Mouse (Mus musculus) gastrocnemius, postnatal 4 days (tissue): ENCODE results near the gene Fsip1. TPM values are rescaled to one million over a fixed set of nuclear protein-coding genes. Genes with fewer than 3 reads are reported as not detected.
"Not testable (repeated sequence)": the region's sequence is repeated elsewhere in the genome, so short reads cannot be mapped to it uniquely, and the experiment has no call there.

ENCODE experiments used
- DNase-seq, 2 experiments: peaks; one replicate each; pipeline ENCODE4 v3.0.0; 2021 to 2022; ENCODE audit warnings: low spot score in 2 of 2, mixed read lengths in 2 of 2
- long read RNA-seq, 2 experiments: library from polyadenylated mRNA; stranded (forward); transcript quantifications; one replicate each; pipeline ENCODE4 v2.0.0; 2021
- total RNA-seq, 2 experiments: library from RNA; stranded (reverse); gene quantifications; 2 replicates each; pipeline ENCODE4 v1.2.3; 2021

Fsip1 gene
- total RNA-seq = not detected
- long read RNA-seq, experiment 1 = 0 reads
- long read RNA-seq, experiment 2 = 0 reads

DNA sequence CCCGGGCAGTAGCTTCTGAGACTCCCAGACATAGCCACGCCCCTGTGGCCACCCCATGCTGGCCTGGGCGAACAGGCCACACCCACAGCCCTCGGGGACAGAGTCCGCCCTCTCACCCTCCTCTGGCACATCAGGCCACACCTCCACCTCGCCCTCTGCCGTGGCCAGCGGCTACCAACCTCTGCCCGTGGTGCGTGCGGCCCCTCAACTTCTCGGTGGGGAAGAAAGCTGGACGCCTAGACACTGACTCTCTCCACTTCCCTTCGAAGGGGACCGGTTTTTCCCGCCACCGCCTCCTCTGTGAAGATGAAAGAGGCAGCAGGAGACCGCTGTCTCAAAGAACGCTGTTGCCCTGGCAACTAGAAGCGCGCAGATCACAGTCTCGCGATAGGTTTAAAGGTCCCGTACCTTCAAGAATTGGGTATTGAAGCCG lies at the start of gene Fsip1:
Gene Fsip1, minus strand, starts transcription at position 346 of the 433 bp plus-strand sequence.
- DNase-seq = peak; percentile 40 to 46

DNA sequence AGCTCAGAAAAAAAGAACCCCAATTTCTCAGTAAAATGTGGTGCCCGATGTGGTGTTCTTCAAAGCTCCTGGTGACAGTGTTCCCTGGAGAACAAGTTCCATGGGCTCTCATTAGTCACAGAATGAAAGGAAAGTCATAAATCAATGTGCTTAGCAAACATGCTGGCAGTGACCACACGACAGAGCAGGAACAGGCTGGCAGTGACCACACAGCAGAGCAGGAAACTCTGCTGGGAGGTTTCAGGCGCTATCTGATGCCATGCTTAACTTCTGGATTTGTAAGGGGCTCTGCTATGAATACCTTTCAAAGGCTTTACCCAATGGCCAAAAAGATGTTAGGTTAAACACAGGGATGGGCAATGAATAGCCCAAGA lies 49.7 kb upstream of the Fsip1 start:
- DNase-seq = no peak

DNA sequence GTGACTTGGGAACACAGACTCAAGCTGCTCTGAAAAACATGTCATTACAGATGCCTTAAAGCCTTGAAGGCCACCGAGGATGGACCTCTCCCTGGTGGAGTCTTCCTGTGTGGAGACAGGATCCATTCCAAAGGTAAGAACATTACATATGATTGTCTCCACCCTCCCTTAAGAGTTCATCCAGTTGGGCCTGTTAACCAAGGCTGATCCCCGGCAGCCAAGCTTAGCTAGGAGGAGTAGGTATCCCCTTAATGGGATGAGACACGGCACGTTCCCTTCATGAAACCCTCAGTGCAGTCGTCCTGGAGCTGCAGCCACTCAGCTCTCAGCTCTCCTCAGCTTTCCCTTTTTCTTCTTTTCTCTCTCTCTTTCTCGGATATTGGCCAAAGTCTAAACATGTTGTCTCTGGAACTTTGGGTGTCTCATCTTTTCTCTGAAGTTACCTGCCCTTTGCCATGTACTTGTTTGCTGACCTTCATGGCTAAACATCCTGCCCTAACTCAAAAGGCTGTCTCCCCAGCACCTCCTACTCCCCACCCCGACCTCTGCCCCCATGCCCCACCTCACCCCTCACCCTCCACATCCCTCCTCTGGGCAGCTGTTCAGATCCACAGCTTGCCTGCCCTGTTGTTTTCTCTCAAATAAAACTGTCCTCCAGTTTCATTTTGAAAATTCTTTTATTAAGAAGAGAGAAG lies 49.2 kb upstream of the Fsip1 start:
- DNase-seq = no peak

DNA sequence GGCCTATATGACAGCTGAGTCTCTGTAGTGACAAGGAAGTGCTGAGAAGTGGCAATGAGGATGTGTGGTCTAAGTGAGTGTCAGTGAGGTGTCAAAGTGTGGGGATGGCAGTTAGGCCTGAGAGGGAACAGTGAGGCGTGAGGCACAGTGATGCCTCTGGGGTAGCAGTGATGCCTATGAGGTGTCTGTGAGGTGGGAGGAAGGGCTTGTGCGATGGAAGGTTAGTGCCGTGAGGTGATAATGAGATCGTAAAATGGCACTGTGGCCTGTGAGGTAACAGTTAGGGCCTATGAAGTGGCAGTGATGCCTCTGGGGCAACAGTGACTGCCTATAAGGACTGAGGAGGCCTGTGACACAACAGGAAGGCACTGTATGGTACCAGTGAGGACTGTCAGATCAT lies 46.7 kb upstream of the Fsip1 start:
- DNase-seq = no peak

DNA sequence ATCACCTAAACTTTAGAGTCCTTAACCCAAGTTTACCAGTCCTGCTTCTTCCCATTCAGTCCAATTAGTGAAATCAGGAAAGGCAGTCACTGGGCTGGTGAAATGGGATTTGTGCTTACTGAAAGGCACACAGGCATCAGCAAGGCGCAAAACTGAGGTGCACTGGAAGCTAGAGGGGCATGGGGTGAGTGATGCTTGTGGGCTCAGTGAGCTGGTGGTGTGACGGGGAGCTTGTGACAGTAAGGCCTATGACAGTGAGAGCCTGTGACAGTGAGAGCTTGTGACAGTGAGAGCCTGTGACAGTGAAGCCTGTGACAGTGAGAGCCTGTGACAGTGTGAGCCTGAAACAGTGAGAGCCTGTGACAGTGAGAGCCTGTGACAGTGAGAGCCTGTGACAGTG lies 44.9 kb upstream of the Fsip1 start:
- DNase-seq = no peak

DNA sequence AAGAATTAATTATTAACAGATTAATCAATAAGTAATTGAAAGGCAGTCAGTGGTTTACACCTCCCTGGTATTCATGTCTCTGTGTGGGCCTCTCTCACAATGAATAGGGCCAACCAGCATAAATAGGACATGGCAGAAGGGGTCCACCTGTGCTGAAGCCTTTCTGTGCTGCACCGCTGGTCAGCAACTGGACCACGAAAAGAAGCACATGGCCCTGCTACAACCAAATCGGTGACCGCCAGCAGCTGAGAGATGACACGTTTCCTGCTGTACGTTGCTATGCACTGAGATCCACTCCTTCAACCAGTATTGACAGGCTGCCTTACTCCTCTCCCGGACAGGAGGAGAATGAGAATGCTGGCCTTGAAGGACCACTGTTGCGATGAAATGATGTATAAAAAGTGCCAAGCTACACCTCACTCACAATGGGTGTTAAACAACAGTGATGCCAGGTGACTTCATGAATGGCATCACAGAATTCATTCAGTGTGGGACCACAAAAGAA lies 44.3 kb upstream of the Fsip1 start:
- DNase-seq = no peak

DNA sequence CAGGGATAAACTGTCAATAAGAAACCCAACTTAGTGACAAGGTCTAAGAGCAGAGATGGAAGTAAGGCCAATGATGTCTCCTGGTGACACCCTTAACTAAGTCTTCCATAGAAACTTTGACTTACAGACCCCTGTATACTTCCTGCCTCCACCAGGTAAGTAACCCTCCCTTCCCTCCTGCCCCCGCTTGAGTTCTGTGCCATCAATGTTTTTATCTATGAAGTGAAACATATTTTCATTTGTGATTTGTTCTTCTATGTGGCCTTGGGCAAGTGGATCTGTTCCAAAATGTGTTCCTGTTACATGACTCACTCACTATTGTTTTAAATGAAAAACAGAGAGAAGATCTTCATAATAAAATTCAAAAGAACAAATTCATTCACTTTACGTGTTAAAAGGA lies 43.2 kb upstream of the Fsip1 start:
- DNase-seq = no peak

DNA sequence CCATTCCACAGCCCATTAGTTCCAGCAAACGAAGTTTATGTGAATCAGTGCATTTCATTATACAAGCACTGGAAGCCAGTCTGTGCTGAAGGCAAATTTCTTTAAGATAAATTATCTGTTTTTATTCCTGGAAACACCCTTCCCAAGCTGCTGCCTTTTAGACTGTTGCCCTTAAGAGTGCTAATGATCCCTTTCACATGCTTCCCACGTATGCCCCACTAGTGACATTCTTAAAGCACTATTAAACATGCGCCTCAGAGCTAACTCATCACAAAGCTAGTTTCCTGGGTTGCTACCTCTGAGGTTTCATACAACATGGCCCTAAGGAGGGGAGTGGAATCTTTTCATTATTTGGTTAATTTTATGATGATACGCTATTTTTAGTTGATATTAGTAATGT lies 41.8 kb upstream of the Fsip1 start:
- no peak for DNase-seq

DNA sequence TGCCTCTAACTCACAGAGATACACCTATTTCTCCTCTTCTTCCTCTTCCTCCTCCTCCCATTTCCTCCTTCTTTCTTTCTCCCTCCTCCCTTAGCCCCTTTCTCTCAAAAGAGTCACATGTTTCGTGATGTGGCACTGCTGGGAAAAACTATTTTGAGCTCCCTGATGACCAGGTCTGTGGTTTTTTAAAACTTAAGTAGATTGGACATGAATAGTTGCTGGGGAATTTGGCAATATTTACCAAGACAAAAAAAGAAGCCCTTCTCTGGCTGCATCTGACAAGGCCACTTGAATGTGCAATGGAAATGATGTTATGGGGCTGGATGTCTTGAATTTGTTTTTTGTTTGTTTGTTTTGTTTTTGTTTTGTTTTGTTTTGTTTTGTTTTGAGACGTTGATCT lies 41.2 kb upstream of the Fsip1 start:
- no peak for DNase-seq

DNA sequence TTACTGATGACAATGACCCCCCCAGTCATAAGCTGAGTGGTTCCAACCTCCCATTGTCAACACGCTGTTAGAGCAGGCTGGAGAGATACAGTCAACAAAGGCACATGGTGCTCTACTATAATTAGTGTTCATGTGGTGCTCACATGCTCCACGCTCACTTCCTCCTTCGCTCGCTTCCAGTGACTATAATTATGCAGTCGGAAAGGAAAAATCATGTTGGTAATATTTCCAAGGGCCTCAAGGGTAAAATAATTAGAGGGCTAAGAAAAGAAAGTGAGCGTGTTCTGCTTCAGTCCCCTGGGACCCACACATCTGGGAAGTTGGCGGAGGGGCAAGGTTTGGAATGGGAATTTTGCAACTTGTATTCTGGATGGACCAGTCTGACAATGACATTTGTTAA lies 38.7 kb upstream of the Fsip1 start:
- DNase-seq = no peak

DNA sequence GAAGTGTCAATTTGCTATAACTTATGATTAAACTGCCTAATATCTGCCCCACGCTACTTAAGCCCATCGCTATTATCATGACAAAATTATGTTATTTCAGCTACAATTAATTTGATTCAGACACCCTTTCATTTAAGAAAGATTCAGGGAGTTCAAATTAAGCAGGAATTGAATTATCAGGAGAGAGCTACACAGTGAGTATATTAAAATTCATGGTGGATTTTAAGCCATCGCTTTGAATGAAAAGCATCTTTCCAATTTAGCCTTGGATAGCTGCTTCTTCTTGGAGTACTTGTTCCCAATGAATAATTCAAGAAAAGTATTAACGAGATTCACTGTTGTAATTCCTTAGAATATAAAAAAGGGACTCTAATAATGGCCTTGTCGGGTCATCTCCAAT lies 36.8 kb upstream of the Fsip1 start:
- DNase-seq = no peak

DNA sequence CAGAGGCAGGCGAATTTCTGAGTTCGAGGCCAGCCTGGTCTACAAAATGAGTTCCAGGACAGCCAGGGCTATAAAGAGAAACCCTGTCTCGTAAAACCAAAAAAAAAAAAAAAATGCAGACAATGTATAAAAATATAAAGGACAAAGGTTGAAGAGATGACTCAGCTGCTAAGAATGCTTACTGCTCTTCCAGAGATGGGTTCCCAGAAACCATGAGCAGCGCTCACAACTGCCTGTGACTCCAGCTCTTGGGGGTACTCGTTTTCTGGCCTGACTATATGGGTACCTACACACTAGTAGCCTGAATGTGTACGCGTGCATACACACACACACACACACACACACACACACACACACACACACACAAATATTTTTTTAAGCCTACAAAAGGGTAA lies 32.3 kb upstream of the Fsip1 start:
- not testable (repeated sequence) for DNase-seq

DNA sequence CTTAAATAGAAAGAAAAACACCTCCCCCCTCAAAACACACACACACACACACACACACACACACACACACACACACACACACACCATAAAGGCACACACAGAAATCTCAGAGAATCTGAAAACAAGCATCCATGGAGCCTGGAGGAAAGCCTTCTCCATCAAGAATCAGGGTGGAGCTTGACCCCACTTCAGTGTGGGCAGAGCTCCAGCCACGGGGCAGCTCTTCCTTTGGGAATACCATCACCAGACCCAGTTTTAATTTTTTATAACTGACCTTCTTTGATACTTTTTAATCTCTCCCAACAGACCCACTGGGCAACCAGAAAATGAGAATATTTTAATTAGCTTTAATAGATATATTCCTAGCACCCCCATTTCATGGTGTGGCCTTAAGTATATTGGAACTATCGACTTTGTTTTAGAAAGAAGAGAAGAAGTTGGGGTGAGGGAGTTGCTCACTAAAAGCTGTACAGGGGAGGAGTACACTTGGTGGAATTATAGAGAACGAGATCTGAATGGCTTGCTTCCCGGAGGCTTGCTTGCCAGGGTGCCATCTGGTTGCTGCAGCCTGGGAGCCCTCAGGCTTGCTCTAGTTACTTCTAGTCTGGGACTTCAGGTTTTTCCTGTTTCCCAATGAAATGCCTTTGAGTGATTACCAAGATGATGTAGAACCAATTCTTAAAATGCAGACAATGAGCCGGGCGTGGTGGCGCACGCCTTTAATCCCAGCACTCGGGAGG lies 31.7 kb upstream of the Fsip1 start:
- DNase-seq = no peak

DNA sequence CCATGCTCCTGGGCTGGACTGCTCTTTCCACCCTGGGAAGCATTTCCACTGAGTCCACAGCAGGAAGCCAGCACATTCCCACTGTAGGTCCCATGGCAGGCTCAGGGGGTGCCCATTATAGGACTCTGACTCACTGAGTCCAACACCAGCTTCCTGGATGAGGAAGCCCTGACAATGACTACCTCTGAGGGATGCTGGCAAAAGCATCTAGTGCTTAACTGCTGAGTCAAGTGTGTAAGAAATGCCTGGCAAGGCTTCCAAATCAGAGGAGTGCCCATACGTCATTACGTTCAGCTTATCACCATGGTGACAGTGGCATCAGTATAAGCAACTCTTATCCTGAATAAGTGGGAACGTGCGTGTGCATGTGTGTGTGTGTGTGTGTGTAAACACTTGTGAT lies 30.9 kb upstream of the Fsip1 start:
- no peak for DNase-seq

DNA sequence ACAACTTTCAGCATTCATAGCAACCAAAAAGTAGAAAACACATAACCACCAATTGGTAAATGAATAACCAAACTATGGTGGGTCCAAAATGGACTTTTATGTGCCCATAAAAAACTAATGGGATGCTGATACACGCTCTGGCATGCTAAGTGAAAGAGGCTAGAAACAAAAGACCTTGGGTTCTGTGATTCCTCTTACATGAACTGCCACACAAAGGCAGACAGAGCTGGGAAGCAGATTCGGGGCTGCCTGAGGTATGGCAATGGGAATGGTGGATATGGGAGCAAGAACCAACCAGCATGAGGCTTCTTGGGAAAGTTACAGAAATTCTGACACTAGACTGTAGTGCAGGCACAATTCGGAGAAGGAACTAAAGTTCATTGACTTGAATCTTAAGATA lies 25.7 kb upstream of the Fsip1 start:
- DNase-seq = no peak

DNA sequence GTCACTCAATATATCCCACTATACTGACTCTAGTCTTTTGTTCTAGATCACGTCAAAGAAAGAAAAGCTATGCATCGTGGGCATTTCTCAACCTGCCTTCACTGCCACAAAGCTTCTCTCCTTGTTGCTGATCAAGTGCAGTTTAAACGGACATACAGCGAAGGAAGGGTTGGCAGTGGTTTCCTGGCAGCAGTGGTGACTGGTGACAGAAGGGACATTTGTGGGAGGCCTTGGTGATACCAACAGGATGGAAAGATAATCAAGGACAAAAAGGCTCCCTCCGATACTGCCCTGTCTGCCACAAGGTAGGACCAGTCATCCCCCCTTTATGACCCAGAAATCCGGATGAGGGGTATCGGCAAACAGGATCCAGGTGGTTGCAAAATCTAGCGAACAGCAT lies 21.5 kb upstream of the Fsip1 start:
- DNase-seq = no peak

DNA sequence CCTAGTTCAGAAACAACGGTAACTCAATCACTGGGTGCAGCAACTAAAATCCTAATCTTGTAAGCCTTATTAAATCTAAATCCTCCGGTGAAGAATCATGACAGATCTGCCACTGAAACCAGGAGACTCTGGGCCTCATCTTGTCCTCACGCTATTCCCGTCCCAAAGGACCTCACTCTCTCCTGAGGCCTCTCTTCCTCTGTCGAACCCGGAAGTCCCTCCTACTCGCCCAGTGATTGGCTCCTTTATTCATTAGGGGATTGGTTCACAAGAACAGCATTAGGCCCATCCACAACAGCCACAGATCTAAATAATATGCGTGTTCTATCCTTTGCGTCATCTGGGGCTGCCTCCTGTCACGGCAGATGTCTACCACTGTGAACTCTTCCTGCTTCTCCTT lies 14.8 kb upstream of the Fsip1 start:
- DNase-seq = no peak

DNA sequence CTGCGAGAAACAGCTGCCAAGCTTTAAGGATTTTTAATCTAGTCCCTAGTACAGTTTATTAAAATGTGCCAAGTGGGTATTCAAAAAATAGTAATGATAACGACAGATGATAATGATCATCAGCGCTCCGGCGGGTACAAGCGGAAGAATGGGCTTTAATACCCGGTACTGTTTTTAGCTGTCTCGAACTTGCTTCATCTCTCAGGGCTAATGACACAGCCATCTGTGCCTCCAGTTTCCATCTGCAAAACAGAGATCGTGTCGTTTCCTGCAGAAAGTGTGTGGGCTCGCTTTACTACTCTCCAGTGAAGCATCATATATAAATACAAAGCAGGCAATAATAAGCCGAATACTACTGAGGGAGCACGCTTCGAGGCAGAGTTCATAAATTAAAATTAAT lies 13.4 kb upstream of the Fsip1 start:
- no peak for DNase-seq

DNA sequence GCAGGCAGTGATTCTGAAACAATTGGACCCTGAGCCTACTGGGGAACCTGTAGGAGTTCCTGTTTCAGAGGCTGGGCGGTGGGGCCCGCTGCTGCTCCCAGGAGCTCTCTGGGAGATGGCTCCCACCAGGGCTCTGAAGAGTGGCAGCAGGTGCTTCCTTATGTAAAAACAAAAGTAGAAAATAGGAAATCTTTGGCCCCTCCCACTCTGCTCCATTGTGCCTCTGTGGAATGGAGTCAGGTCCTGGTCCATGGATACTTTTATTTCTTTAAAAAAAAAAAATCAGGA lies 7.1 kb upstream of the Fsip1 start:
- no peak for DNase-seq

DNA sequence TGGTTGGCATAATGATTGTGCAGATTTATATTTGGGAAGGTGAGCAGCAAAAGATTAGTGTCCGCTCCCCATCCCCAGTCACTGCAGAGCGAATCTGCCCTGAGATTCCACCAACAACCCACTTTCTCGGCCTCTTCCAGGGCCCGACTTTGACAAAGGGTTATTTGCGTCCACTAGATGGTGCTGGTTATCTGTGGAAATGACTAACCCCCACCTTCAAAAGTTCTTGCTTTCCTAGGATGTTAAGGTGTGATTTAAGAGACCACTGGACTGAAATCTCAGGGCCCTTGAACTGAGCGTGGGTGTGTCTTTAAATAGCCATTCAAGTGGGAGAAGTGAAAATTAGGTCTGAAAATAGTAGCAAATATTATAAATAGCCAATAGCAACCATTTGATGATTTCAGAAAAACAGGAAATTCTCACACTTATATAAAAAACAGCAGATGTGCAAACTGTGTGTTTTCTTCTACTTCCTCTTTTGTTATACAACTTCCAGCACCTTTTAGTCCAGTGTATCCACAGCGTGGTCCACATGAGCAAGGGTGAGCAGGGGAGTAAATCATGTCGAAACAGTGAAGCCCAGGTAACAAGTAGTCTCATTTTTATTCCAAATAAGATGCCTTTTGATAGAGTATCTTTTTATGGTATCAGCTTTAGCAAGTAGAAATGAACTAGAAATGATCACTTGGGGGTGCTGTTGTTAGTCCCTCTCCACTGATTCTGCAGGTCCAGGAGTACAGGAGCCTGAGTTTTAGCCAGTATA lies 6.6 kb upstream of the Fsip1 start:
- DNase-seq = peak in 1 of 2 experiments; percentile 30

DNA sequence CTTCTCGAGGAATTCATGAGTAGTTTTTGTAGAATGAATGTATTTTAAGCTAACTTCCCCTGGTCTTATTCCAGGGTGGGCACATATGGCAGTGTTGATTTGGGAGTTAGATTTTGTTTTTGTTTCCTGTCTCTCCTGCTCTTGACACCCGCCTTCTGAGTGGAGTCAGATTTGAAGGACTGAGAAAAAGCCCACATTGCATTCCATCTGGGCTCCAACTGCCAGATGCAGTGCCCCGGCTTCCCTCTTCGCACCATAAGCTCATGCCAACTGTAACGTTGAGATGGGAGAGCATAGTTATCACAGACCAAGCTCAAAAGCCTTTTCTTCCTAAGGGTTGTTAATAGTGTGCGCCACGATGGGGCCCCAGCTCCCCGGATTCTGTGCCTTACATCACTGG lies 5.9 kb upstream of the Fsip1 start:
- no peak for DNase-seq

DNA sequence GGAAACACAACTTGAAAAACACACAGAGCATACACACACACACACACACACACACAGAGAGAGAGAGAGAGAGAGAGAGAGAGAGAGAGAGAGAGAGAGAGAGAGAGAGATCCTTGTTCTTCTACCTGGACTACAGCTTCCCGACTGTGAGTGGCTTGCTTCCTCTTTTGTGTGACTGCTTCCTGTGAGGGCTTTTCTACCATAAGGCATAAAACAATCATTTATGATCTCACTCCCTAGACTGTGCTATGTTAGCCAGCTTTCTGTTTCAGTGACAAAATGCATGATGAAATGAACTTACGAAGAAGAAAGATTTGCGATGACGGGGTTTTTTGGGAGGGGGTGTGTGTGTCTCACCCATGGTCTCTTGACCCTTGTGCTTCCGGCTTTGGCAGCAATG lies 3.0 kb upstream of the Fsip1 start:
- no peak for DNase-seq
